Mouse (Mus musculus): Measurements from ENCODE around the gene Samd1.

Gene Samd1

DNA sequence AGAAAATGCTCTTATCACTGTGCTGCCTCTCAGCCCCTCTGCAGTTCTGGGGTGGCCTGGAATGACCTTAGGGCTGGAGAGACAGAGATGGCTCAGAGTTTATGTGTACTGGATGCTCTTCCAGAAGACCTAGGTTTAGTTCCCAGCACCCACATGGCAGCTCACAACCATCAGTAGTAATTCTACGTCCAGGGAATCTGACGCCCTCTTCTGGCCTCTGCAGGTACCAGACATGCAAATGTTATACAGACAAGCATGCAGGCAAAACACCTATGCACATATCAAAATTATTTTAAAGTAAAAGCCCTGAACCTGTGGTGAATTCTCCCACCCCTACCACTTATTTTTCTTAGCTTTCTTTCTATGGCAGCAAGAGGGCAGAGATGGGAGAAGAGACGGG is 49.0 kb downstream of the Samd1 start:
- in situ Hi-C loops (cut with MboI, MseI): no loop called here

DNA sequence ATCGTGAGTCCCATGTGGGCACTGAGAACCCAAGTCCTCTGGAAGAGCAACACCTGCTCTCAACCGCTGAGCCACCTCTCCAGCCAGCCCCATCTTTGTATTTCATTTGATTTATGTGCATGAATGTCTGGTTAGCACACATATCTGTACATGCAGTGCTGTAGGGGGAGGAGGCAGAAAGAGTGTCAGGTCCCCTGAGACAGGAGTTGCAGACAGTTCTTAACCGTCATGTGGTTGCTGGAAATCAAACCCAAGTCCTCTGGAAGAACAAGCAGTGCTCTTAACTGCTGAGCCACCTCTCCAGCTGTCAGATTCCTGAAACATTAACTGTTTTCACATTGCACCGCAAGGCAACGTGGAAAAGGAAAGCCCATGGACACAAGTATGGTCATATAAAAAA is 50.7 kb downstream of the Samd1 start:
- in situ Hi-C loops (cut with MboI, MseI): no loop called here
